Mouse (Mus musculus) midbrain, embryonic 16.5 days (tissue): ENCODE measurements around the gene Aff4. TPM values are rescaled to one million over a fixed set of nuclear protein-coding genes. Genes with fewer than 3 reads are reported as not detected.

Experiments
- ATAC-seq: fragments of 200-750 bp; cut with Nextera tagmentation; 2 replicates; pipeline ENCODE4 v1.8.0; 2017; ENCODE audit warnings: moderate TSS enrichment
- H3K27ac ChIP-seq: fragments of 300-500 bp; sonication (generic); 2 replicates; pipeline ENCODE4 v1.5.1; 2014; ENCODE audit warnings: mild to moderate bottlenecking, low read length, mixed read lengths
- H3K27me3 ChIP-seq: fragments of 300-500 bp; sonication (generic); 2 replicates; pipeline ENCODE4 v1.6.1; 2014; ENCODE audit warnings: low read depth, low read length, mixed read lengths; ENCODE audit not compliant: control insufficient read depth, insufficient read depth
- H3K36me3 ChIP-seq: fragments of 300-500 bp; sonication (generic); 2 replicates; pipeline ENCODE4 v1.6.1; 2014; ENCODE audit warnings: mild to moderate bottlenecking, low read length, moderate library complexity, mixed read lengths; ENCODE audit not compliant: control insufficient read depth, insufficient read depth
- H3K4me1 ChIP-seq: fragments of 300-500 bp; sonication (generic); 2 replicates; pipeline ENCODE4 v1.6.1; 2014; ENCODE audit warnings: mild to moderate bottlenecking, low read length, mixed read lengths; ENCODE audit not compliant: control insufficient read depth, insufficient read depth
- H3K4me2 ChIP-seq: fragments of 300-500 bp; sonication (generic); 2 replicates; pipeline ENCODE4 v1.6.1; 2014; ENCODE audit warnings: mild to moderate bottlenecking, low read length, mixed read lengths
- H3K4me3 ChIP-seq: fragments of 300-500 bp; sonication (generic); 2 replicates; pipeline ENCODE4 v1.5.1; 2014; ENCODE audit warnings: low read depth, mild to moderate bottlenecking, low read length, moderate library complexity, mixed read lengths
- H3K9ac ChIP-seq: fragments of 300-500 bp; sonication (generic); 2 replicates; pipeline ENCODE4 v1.6.1; 2014; ENCODE audit warnings: low read depth, low read length, mixed read lengths
- H3K9me3 ChIP-seq: fragments of 300-500 bp; sonication (generic); replicated peaks from 2 replicates; pipeline ENCODE4 v1.6.1; 2014; ENCODE audit warnings: mild to moderate bottlenecking, low read length, mixed read lengths; ENCODE audit not compliant: control insufficient read depth, poor library complexity, severe bottlenecking
- WGBS: fragments of 180-500 bp; shearing (Covaris S2); extraction: QIAGEN DNeasy Blood & Tissue Kit; methylation state at CpG from one replicate; pipeline ENCODE4 v1.1.7; 2014; 5-methylcytosine and 5-hydroxymethylcytosine counted together
- polyA plus RNA-seq: library from polyadenylated mRNA; unstranded; fragments of >200 nt; fragmentation: Nextera tagmentation; extraction: Ambion mirVana; gene quantifications from 2 replicates; pipeline ENCODE4 v1.2.1, GENCODE M21; 2015

The Aff4 gene
- polyA plus RNA-seq, 1 experiment from 2014 or later = 42.4 TPM

DNA sequence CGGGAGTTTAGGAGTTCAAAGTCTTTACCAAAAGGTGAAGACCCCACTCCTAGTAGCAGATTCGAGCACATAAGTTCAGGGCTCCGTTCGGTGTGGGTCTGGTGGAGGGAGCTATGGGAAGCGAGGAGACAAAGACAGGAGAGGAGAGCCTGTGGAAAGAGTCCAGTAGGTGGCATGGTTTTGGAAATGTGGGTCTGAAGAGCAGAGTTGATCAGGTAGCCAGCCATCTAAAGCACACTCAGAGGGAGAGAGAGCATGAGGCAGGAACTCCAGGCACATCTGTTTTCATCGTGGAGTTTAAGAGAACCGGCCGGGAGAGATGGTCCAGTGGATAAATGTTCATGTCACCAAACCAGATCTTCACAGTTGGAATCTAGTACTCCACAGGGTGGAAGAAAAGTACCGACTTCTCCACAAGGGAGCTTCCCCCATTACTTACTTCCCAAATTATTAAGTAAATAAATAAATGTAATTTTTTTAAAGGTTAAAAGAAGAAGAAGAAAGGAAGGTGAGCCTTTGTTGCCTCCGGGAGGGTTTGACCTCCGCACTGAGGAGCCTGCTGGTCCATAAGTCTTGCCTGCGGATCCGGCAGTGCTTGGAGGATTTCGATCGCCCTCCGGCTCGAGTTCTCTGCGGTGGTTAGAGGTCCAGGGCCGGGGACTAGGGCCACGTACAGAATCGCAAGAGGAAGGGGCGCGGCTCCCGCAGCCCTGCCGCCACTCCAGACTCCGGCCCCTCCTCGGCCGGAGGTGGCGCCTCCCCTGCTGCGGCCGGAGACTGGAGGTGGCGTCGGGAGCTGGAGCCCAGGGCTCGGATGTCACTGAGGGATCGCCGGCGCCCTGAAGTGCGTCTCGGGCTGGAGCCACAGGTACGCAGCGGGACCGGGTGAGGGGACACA is 106.1 kb downstream of the Aff4 start, which contains the start of the genes Gm10447 and Shroom1:
TSS of gene Gm10447 (minus strand) at position 637 of the 898 bp plus-strand sequence.
TSS of gene Shroom1 (plus strand) at position 732 of the 898 bp plus-strand sequence.
- Histone ChIP-seq H3K27me3 (peaks cover 32% of the 10 kb centered on the region), H3K9me3 (no peaks in the 10 kb centered on the region), H3K4me2 (peak within 1 kb of the TSS; percentile 81), H3K4me1 (peaks cover 4% of the 10 kb centered on the region), H3K4me3 (peak within 1 kb of the TSS; percentile 48), H3K27ac (no peak within 1 kb of the TSS), H3K9ac (peak within 1 kb of the TSS; percentile 65), H3K36me3 (no peaks in the 10 kb centered on the region)
- peak; percentile 72 for ATAC-seq
- WGBS = 4% methylated on average over 42 of the region's 42 CpGs

DNA sequence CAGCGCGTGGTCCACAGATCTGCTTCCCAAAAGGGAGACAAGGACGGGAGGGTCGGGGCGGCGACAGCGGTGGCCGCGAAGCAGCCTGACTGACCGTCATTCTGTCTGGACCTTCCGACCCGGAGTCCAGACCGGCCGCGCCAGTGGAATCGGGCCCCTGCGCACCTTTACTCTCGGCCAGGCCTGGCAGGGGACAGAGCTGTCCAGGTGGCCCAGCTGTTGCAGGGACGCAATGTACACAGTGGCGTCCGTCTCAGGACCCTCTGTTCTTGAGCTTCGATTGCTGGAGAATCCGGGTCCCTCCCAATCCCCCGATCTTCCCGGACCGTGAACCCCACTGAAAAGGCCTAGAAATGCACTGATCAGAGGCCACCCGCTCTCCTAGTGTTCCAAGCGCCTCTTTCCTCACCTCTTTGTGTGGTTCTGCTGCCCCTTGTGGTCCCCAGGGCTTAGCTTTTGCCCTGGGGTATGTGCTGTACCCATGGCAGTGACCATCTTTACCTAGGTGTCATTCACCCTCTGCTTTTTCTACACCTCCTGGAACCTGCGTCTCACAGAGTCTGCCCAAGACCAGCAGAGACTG is 106.8 kb downstream of the Aff4 start:
- peaks cover 39% of the 10 kb centered on the region for H3K27me3 ChIP-seq
- 9% methylated on average over 28 of the region's 29 CpGs for WGBS
- peaks cover 4% of the 10 kb centered on the region for H3K4me1 ChIP-seq
- no peak overlapping the region for H3K27ac ChIP-seq
- H3K4me3 ChIP-seq = peak overlapping the region; percentile 48
- ATAC-seq = no peak
- H3K9me3 ChIP-seq = no peaks in the 10 kb centered on the region
- H3K9ac ChIP-seq = peak overlapping the region; percentile 65
- no peaks in the 10 kb centered on the region for H3K36me3 ChIP-seq
- H3K4me2 ChIP-seq = peak overlapping the region; percentile 81

DNA sequence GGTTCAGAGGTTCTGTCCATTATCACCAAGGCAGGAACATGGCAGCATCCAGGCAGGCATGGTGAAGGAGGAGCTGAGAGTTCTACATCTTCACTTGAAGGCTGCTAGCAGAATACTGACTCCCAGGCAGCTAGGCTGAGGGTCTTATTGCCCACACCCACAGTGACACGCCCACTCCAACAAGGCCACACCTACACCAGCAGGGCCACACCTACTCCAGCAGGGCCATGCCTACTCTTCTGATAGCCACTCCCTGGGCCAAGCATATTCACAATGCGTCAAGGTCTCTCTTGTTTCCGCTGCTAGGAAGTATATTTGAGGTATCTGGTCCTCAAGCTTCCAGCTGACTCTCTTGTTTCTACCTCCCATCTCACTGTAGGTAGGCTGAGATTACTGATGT is 108.4 kb downstream of the Aff4 start:
- ATAC-seq = no peak
- no peak overlapping the region for H3K27ac ChIP-seq
- H3K4me1 ChIP-seq = peaks cover 9% of the 10 kb centered on the region
- H3K36me3 ChIP-seq = no peaks in the 10 kb centered on the region
- no peaks in the 10 kb centered on the region for H3K9me3 ChIP-seq
- H3K9ac ChIP-seq = no peak overlapping the region
- H3K4me3 ChIP-seq = no peak overlapping the region
- WGBS = 64% methylated on average over 3 of the region's 3 CpGs
- peaks cover 49% of the 10 kb centered on the region for H3K27me3 ChIP-seq
- H3K4me2 ChIP-seq = no peak overlapping the region

DNA sequence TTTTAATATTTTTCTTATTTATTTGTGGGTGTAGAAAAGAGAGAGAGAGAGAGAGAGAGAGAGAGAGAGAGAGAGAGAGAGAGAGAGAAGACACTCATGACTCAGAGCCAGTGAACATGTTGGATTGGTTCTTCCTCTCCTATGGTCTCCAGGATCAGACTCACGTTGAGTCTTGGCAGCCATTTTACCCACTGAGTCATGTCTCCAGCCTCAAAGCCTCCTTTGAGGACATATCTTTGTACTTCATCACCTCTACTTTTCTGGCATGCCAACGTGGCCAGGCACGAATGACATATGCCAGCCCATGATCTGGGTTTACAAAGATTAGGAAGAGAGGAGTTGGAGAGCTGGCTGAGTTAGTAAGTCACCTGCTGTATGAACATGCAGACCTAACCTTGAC is 109.6 kb downstream of the Aff4 start:
- ATAC-seq = no peak
- Histone ChIP-seq H3K9ac (no peak overlapping the region), H3K4me2 (no peak overlapping the region), H3K9me3 (no peaks in the 10 kb centered on the region), H3K4me3 (no peak overlapping the region), H3K4me1 (peaks cover 9% of the 10 kb centered on the region), H3K27ac (no peak overlapping the region), H3K36me3 (no peaks in the 10 kb centered on the region), H3K27me3 (peaks cover 60% of the 10 kb centered on the region)
- 80% methylated on average over 3 of the region's 3 CpGs for WGBS

GRCm38 (mm10) chr11:53461727-53462126 is 111.1 kb downstream of the Aff4 start:
- H3K36me3 ChIP-seq = no peaks in the 10 kb centered on the region
- H3K4me3 ChIP-seq = no peak overlapping the region
- no peaks in the 10 kb centered on the region for H3K9me3 ChIP-seq
- ATAC-seq = no peak
- peaks cover 12% of the 10 kb centered on the region for H3K4me1 ChIP-seq
- WGBS = 23% methylated on average over 5 of the region's 5 CpGs
- H3K27me3 ChIP-seq = peaks cover 63% of the 10 kb centered on the region
- no peak overlapping the region for H3K4me2 ChIP-seq
- no peak overlapping the region for H3K27ac ChIP-seq
- H3K9ac ChIP-seq = no peak overlapping the region

- no peaks in the 10 kb centered on the region for H3K36me3 ChIP-seq
- peak overlapping the region; percentile 36; the same call in 1 of the 2 replicates for H3K9ac ChIP-seq
- no peak overlapping the region for H3K27ac ChIP-seq
- 6% methylated on average over 55 of the region's 55 CpGs for WGBS
- peak overlapping the region; percentile 85 for H3K4me2 ChIP-seq
- H3K4me3 ChIP-seq = peak overlapping the region; percentile 44
- H3K27me3 ChIP-seq = peaks cover 60% of the 10 kb centered on the region
- no peaks in the 10 kb centered on the region for H3K9me3 ChIP-seq
- H3K4me1 ChIP-seq = peaks cover 8% of the 10 kb centered on the region; the same call in 1 of the 2 replicates
- ATAC-seq = no peak
Observed at GRCm38 (mm10) chr11:53463551-53464424, 113.2 kb downstream of the Aff4 start.

DNA sequence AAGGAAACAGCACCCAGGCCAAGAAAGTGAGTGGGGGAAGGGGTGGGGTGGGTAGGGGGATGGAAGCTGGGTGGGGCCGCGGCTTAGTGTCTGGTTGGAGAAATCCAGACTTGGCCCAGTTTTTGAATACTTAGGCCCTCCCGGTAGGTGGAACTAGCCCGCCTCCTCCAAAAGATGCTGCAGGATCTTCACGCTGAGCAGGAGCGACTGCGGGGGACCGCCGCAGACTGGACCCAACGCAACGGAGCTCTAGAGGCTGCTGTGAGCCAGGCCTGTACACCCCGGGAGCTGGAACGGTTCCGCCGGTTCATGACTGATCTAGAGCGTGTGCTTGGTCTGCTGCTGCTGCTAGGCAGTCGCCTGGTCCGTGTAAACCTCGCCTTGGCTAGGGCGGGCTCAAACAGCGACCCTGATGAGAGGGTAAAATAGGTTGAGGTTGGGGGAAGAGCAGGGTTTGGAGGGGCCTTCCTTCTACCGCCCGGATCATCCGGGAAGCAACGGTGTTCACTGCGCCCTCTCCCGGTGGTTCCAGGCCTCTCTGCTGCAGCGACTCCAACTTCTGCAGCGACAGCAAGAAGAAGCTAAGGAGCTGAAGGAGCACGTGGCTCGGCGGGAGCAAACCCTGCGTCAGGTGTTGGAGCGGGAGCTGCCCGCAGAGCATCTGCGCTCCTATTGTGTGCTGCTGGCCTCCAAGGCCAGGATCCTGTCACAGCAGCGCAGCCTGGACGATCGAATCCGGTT is 115.8 kb downstream of the Aff4 start:
- Histone ChIP-seq H3K4me1 (peaks cover 18% of the 10 kb centered on the region), H3K9ac (peak overlapping the region; percentile 55), H3K27ac (no peak overlapping the region), H3K4me3 (peak overlapping the region; percentile 37), H3K27me3 (peaks cover 56% of the 10 kb centered on the region), H3K9me3 (no peaks in the 10 kb centered on the region), H3K4me2 (peak overlapping the region; percentile 63), H3K36me3 (no peaks in the 10 kb centered on the region)
- 4% methylated on average over 40 of the region's 40 CpGs for WGBS
- peak; percentile 30; the same call in 1 of the 2 replicates for ATAC-seq

GRCm38 (mm10) chr11:53469294-53469967 is 118.8 kb downstream of the Aff4 start:
- Histone ChIP-seq H3K9ac (no peak overlapping the region), H3K9me3 (no peaks in the 10 kb centered on the region), H3K27ac (no peak overlapping the region; the same call in 1 of the 2 replicates), H3K27me3 (peaks cover 34% of the 10 kb centered on the region), H3K4me1 (peaks cover 13% of the 10 kb centered on the region), H3K36me3 (no peaks in the 10 kb centered on the region), H3K4me3 (no peak overlapping the region), H3K4me2 (peak overlapping the region; percentile 57; the same call in 1 of the 2 replicates)
- ATAC-seq = no peak
- 33% methylated on average over 16 of the region's 16 CpGs for WGBS
